ENCODE assay signal across 10 mouse cellular contexts in genomic region chr19:55469301-55470051, GRCm38 (mm10).
DNase-seq lines count a peak whose midpoint lies in the region; ATAC-seq and TF ChIP-seq lines count a peak whose summit lies in the region.
"Had no signal": no experiment of that assay in that cellular context is flagged by ENCODE, and none has a peak within 500 bp of the region (broad histone marks: within the 10 kb centered on the region; RNA-seq: fewer than 3 reads in every experiment).

No protein-coding gene starts in this region.

- no peak overlapping the region for H3K9ac ChIP-seq in kidney, postnatal 0 days (ENCODE audit: low read depth, low read length)
- no peak overlapping the region for H3K9ac ChIP-seq in forebrain, embryonic 12.5 days
- H3K9ac ChIP-seq in hindbrain, embryonic 12.5 days = no peak overlapping the region
- peak overlapping the region; percentile 20; the same call in 1 of the 2 replicates for H3K9ac ChIP-seq in midbrain, embryonic 16.5 days (ENCODE audit: low read depth, low read length)

- H3K4me1 ChIP-seq in kidney, postnatal 0 days (replicated peaks; ENCODE audit: insufficient read depth, low read length) = peaks cover 5% of the 10 kb centered on the region; the same call in 1 of the 2 replicates
- H3K4me1 ChIP-seq in forebrain, embryonic 12.5 days = peaks cover 24% of the 10 kb centered on the region
- peaks cover 12% of the 10 kb centered on the region for H3K4me1 ChIP-seq in hindbrain, embryonic 12.5 days
- H3K4me1 ChIP-seq in midbrain, embryonic 16.5 days (ENCODE audit: control insufficient read depth, insufficient read depth, low read length) = peaks cover 10% of the 10 kb centered on the region

- H3K9me3 ChIP-seq in kidney, postnatal 0 days (replicated peaks; ENCODE audit: low read length) = no peaks in the 10 kb centered on the region
- H3K9me3 ChIP-seq in forebrain, embryonic 12.5 days = no peaks in the 10 kb centered on the region
- H3K9me3 ChIP-seq in hindbrain, embryonic 12.5 days (replicated peaks) = no peaks in the 10 kb centered on the region
- H3K9me3 ChIP-seq in midbrain, embryonic 16.5 days (replicated peaks; ENCODE audit: control insufficient read depth, low read length, poor library complexity, severe bottlenecking) = no peaks in the 10 kb centered on the region

- ATAC-seq in kidney, postnatal 0 days (replicated peaks; ENCODE audit: low FRiP score, low read depth) = no peak
- peak; percentile 70 for ATAC-seq in forebrain, embryonic 12.5 days (ENCODE audit: low FRiP score)
- peak; percentile 29; the same call in 1 of the 2 replicates for ATAC-seq in hindbrain, embryonic 12.5 days (ENCODE audit: low FRiP score)
- no peak for ATAC-seq in midbrain, embryonic 16.5 days

- TF ChIP-seq CTCF in kidney, postnatal 0 days (IDR thresholded peaks at IDR 0.05; ENCODE audit: low read depth) = no peak

- H3K4me3 ChIP-seq in kidney, postnatal 0 days (replicated peaks; ENCODE audit: low read depth, low read length) = no peak overlapping the region
- H3K4me3 ChIP-seq in forebrain, embryonic 12.5 days (replicated peaks) = no peak overlapping the region
- H3K4me3 ChIP-seq in hindbrain, embryonic 12.5 days = no peak overlapping the region
- H3K4me3 ChIP-seq in midbrain, embryonic 16.5 days (ENCODE audit: low read depth, low read length) = no peak overlapping the region

- H3K27ac ChIP-seq in kidney, postnatal 0 days = no peak overlapping the region
- peak overlapping the region; percentile 43; the same call in 1 of the 2 replicates for H3K27ac ChIP-seq in forebrain, embryonic 12.5 days
- 0 out of 2 replicates have a peak overlapping the region, but pooled peaks have one; percentile 44 for H3K27ac ChIP-seq in hindbrain, embryonic 12.5 days
- peak overlapping the region; percentile 2; the same call in 1 of the 2 replicates for H3K27ac ChIP-seq in midbrain, embryonic 16.5 days (ENCODE audit: low read length)

- peak overlapping the region; percentile 36 for H3K4me2 ChIP-seq in kidney, postnatal 0 days (ENCODE audit: low read length)
- peak overlapping the region; percentile 18 for H3K4me2 ChIP-seq in forebrain, embryonic 12.5 days
- H3K4me2 ChIP-seq in hindbrain, embryonic 12.5 days (replicated peaks) = peak overlapping the region; percentile 22
- H3K4me2 ChIP-seq in midbrain, embryonic 16.5 days (ENCODE audit: low read length) = peak overlapping the region; percentile 26; the same call in 1 of the 2 replicates

- 41% methylated on average over 21 of the region's 21 CpGs for WGBS in kidney, postnatal 0 days
- 43% methylated on average over 21 of the region's 21 CpGs for WGBS in forebrain, embryonic 12.5 days
- 55% methylated on average over 21 of the region's 21 CpGs for WGBS in hindbrain, embryonic 12.5 days
- 24% methylated on average over 21 of the region's 21 CpGs for WGBS in midbrain, embryonic 16.5 days

- H3K36me3 ChIP-seq in kidney, postnatal 0 days (ENCODE audit: insufficient read depth, low read length) = no peaks in the 10 kb centered on the region
- H3K36me3 ChIP-seq in forebrain, embryonic 12.5 days (replicated peaks) = no peaks in the 10 kb centered on the region
- no peaks in the 10 kb centered on the region for H3K36me3 ChIP-seq in hindbrain, embryonic 12.5 days
- H3K36me3 ChIP-seq in midbrain, embryonic 16.5 days (ENCODE audit: control insufficient read depth, insufficient read depth, low read length) = no peaks in the 10 kb centered on the region

- no peak for DNase-seq in kidney, postnatal 0 days (ENCODE audit: low spot score)
- DNase-seq in kidney, postnatal 25 days = no peak
- DNase-seq in adrenal gland, postnatal 4 days (ENCODE audit: low spot score in 2 of 2) = no peak
- no peak for DNase-seq in heart, postnatal 14 days
- no peak for DNase-seq in yolk sac, embryonic 10.5 days (ENCODE audit: low spot score)
- DNase-seq: cerebellum, adult 11-12 months; thymus, postnatal 36 days had no signal

- intact Hi-C loops in heart, postnatal 14 days (cut with DNase I) = no loop called here

- H3K27me3 ChIP-seq in kidney, postnatal 0 days (ENCODE audit: insufficient read depth, low read length) = no peaks in the 10 kb centered on the region
- H3K27me3 ChIP-seq in forebrain, embryonic 12.5 days = 0 out of 2 replicates have a peak, but pooled peaks cover 3% of the 10 kb centered on the region
- H3K27me3 ChIP-seq in hindbrain, embryonic 12.5 days = no peaks in the 10 kb centered on the region
- no peaks in the 10 kb centered on the region for H3K27me3 ChIP-seq in midbrain, embryonic 16.5 days (ENCODE audit: control insufficient read depth, insufficient read depth, low read depth, low read length)

Comparison
In these comparisons a context has a peak if more than half of its experiments do, and no peak if none do; other contexts are left out.
1. ATAC-seq: peak in forebrain, embryonic 12.5 days (single experiment) and hindbrain, embryonic 12.5 days (single experiment); none in kidney, postnatal 0 days (single experiment) and midbrain, embryonic 16.5 days (single experiment).
2. Peak in every context shown above with its lines, with median percentiles within 50 percentile points of each other: H3K4me2 ChIP-seq.